Mouse (Mus musculus) kidney, adult 2 months (tissue): ENCODE results near the gene Shc4. TPM values are rescaled to one million over a fixed set of nuclear protein-coding genes. Genes with fewer than 3 reads are reported as not detected.

ENCODE experiments used
- DNase-seq: peaks from one replicate; pipeline ENCODE4 v3.0.0; 2021
- H3K27ac ChIP-seq: fragments of 200-500 bp; 2 replicates; pipeline ENCODE4 v1.5.1; 2012; ENCODE audit warnings: low read depth, low read length, control low read depth, inconsistent platforms; ENCODE audit not compliant: insufficient read depth
- H3K27me3 ChIP-seq: fragments of 200-500 bp; replicated peaks from 2 replicates; pipeline ENCODE4 v1.6.1; 2012; ENCODE audit warnings: mild to moderate bottlenecking, moderate library complexity, low read length, inconsistent platforms; ENCODE audit not compliant: control insufficient read depth, insufficient read depth
- H3K36me3 ChIP-seq: fragments of 200-500 bp; 2 replicates; pipeline ENCODE4 v1.6.1; 2012; ENCODE audit warnings: mild to moderate bottlenecking, moderate library complexity, low read length, inconsistent platforms; ENCODE audit not compliant: control insufficient read depth, insufficient read depth
- H3K4me1 ChIP-seq: fragments of 200-500 bp; 2 replicates; pipeline ENCODE4 v1.6.1; 2011; ENCODE audit warnings: low read length; ENCODE audit not compliant: control insufficient read depth, insufficient read depth
- H3K4me3 ChIP-seq: fragments of 200-500 bp; 2 replicates; pipeline ENCODE4 v1.5.1; 2011; ENCODE audit warnings: mild to moderate bottlenecking, low read depth, low read length, control low read depth; ENCODE audit not compliant: insufficient read depth
- CTCF ChIP-seq: fragments of 200-500 bp; conservative IDR thresholded peaks from 2 replicates; pipeline ENCODE4 v1.5.1; 2011; ENCODE audit warnings: low read depth, mild to moderate bottlenecking, control low read depth, low read length, moderate library complexity, mixed read lengths; ENCODE audit not compliant: insufficient read depth, insufficient read length
- POLR2A ChIP-seq: fragments of 200-500 bp; IDR thresholded peaks from one replicate; pipeline ENCODE4 v1.6.1; 2011; ENCODE audit warnings: low read depth, low read length, control low read depth
- WGBS: fragments of 180-500 bp; shearing (Covaris S2); methylation state at CpG from one replicate; pipeline ENCODE4 v1.1.7; 2018; 5-methylcytosine and 5-hydroxymethylcytosine counted together
- polyA plus RNA-seq: library from polyadenylated mRNA; depleted of rRNA; stranded (reverse); fragments of >200 nt; gene quantifications from 2 replicates; pipeline ENCODE4 v1.2.3, GENCODE M21; 2012

Gene Shc4
- polyA plus RNA-seq, 1 experiment, result 0.20 TPM

GRCm38 (mm10) chr2:125637331-125637730 is 86.6 kb downstream of the Shc4 start:
- no peak for TF ChIP-seq POLR2A
- TF ChIP-seq CTCF, result no peak
- no peak for DNase-seq
- Histone ChIP-seq H3K4me1 (no peaks in the 10 kb centered on the region), H3K36me3 (no peaks in the 10 kb centered on the region), H3K27ac (no peak overlapping the region), H3K27me3 (no peaks in the 10 kb centered on the region), H3K4me3 (no peak overlapping the region)
- 32% methylated on average over 7 of the region's 7 CpGs for WGBS

GRCm38 (mm10) chr2:125630010-125630409 is 93.9 kb downstream of the Shc4 start:
- no peak overlapping the region for H3K4me3 ChIP-seq
- H3K36me3 ChIP-seq, result no peaks in the 10 kb centered on the region
- no peaks in the 10 kb centered on the region for H3K27me3 ChIP-seq
- WGBS, result 96% methylated on average over 2 of the region's 2 CpGs
- no peak overlapping the region for H3K27ac ChIP-seq
- no peaks in the 10 kb centered on the region; the same call in 1 of the 2 replicates for H3K4me1 ChIP-seq
- DNase-seq, result no peak
- TF ChIP-seq POLR2A (no peak), CTCF (no peak)

GRCm38 (mm10) chr2:125628487-125628886 is 95.5 kb downstream of the Shc4 start:
- DNase-seq, result no peak
- H3K36me3 ChIP-seq, result no peaks in the 10 kb centered on the region
- H3K4me1 ChIP-seq, result no peaks in the 10 kb centered on the region; the same call in 1 of the 2 replicates
- no peaks in the 10 kb centered on the region for H3K27me3 ChIP-seq
- no peak overlapping the region for H3K4me3 ChIP-seq
- WGBS, result 82% methylated on average over 6 of the region's 6 CpGs
- TF ChIP-seq CTCF, result no peak
- TF ChIP-seq POLR2A, result no peak
- H3K27ac ChIP-seq, result no peak overlapping the region

DNA sequence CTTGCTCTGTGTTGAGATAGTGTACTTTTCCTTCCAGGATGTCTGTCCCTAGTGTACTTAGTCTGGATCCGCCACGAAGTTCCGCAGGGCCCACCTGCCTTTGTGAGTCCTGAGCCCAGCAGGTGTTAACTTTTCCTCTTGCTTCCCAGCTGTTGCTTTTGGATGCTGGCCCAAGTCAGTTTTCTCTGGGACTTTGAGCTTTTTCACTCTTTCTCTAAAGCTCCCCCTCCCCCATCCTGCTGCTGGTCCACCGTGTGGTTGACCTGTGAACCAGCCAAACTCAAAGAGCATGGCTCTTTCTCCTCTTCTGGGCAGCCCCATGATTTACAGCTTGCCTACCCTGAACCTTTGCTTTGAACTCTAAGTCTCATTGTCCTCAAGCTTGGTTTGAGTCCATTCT is 97.4 kb downstream of the Shc4 start:
- Histone ChIP-seq H3K36me3 (no peaks in the 10 kb centered on the region), H3K27ac (no peak overlapping the region), H3K27me3 (no peaks in the 10 kb centered on the region), H3K4me3 (no peak overlapping the region), H3K4me1 (no peaks in the 10 kb centered on the region; the same call in 1 of the 2 replicates)
- DNase-seq, result peak; percentile 89
- WGBS, result 50% methylated on average over 4 of the region's 4 CpGs
- TF ChIP-seq POLR2A, result no peak
- no peak for TF ChIP-seq CTCF

- no peaks in the 10 kb centered on the region for H3K27me3 ChIP-seq
- peak; percentile 99 for DNase-seq
- 0 out of 2 replicates have a peak, but pooled peaks have one; percentile 20 for TF ChIP-seq CTCF
- TF ChIP-seq POLR2A, result no peak
- no peaks in the 10 kb centered on the region for H3K36me3 ChIP-seq
- WGBS, result under 1% methylated on average over 50 of the region's 50 CpGs
- no peaks in the 10 kb centered on the region; the same call in 1 of the 2 replicates for H3K4me1 ChIP-seq
- no peak within 1 kb of the TSS for H3K27ac ChIP-seq
- H3K4me3 ChIP-seq, result peak within 1 kb of the TSS; percentile 74
Measured at GRCm38 (mm10) chr2:125624837-125625351, 99.1 kb downstream of the Shc4 start, which contains the start of gene Cep152. Gene Cep152 (minus strand): TSS chr2:125625113.

DNA sequence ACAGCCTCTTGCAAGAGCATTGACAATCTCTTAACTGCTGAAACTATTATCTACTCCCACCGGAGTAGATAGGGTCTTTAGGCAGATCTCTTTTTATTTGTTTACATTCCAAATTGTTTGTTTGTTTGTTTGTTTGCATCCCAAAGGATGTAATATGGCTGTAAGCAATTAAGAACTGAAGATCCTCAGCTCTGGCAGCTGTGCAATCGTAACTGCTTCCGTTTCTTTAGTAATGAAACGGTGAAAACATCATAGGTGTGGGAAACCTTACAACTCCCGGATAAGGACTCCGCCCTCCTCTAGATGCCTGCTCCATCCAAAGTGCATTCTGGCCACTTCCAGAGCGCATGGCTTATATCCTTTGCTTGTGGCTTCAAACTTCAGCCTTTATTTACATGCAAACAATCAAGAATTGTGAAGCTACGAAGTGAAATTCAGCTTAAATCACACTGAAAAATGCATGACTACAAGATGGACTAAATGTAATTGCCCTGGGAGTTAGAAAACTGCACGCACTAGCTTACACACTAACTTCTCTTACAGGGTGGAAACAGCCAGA is 99.7 kb downstream of the Shc4 start:
- DNase-seq, result peak; percentile 7
- 4% methylated on average over 9 of the region's 9 CpGs for WGBS
- Histone ChIP-seq H3K4me1 (no peaks in the 10 kb centered on the region; the same call in 1 of the 2 replicates), H3K36me3 (peaks cover 1% of the 10 kb centered on the region; the same call in 1 of the 2 replicates), H3K27ac (no peak overlapping the region), H3K4me3 (peak overlapping the region; percentile 74), H3K27me3 (no peaks in the 10 kb centered on the region)
- no peak for TF ChIP-seq CTCF
- no peak for TF ChIP-seq POLR2A

DNA sequence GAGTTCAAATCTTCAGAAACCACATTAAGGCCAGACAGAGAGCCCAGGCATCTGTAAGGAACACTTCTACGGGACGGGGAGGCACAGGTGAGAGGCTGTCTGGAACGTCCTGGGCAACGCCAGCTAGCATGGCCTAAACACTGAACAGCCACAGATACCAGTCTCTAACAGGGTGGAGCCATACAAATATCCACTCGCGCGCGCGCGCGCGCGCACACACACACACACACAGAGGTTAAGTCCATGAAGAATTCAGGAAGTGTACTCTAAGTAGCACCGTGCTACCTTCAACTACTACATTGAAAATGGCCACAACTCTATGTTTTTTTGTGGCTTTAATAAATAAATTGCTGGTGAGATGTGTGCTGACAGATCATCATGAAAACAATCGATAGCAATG is 100.7 kb downstream of the Shc4 start:
- H3K36me3 ChIP-seq, result peaks cover 1% of the 10 kb centered on the region; the same call in 1 of the 2 replicates
- no peak for DNase-seq
- no peaks in the 10 kb centered on the region; the same call in 1 of the 2 replicates for H3K4me1 ChIP-seq
- no peak overlapping the region for H3K4me3 ChIP-seq
- no peaks in the 10 kb centered on the region for H3K27me3 ChIP-seq
- WGBS, result 93% methylated on average over 15 of the region's 15 CpGs
- H3K27ac ChIP-seq, result no peak overlapping the region
- TF ChIP-seq CTCF, result no peak
- no peak for TF ChIP-seq POLR2A
